Mouse (Mus musculus) hindbrain, postnatal 0 days (tissue): ENCODE results near the gene Vamp5. TPM values are rescaled to one million over a fixed set of nuclear protein-coding genes. Genes with fewer than 3 reads are reported as not detected.

Experiments used
- ATAC-seq: fragments of 200-750 bp; cut with Nextera tagmentation; 2 replicates; pipeline ENCODE4 v1.8.0; 2017; ENCODE audit warnings: mild to moderate bottlenecking, moderate TSS enrichment, moderate library complexity
- DNase-seq: peaks from one replicate; pipeline ENCODE4 v3.0.0-alpha.2; 2015; ENCODE audit warnings: low spot score
- H3K27ac ChIP-seq: fragments of 300-500 bp; sonication (generic); 2 replicates; pipeline ENCODE4 v1.5.1; 2014; ENCODE audit warnings: mild to moderate bottlenecking
- H3K27me3 ChIP-seq: fragments of 300-500 bp; sonication (generic); 2 replicates; pipeline ENCODE4 v1.6.1; 2014; ENCODE audit warnings: low read length, mixed read lengths; ENCODE audit not compliant: insufficient read depth
- H3K36me3 ChIP-seq: fragments of 300-500 bp; sonication (generic); 2 replicates; pipeline ENCODE4 v1.6.1; 2014; ENCODE audit warnings: low read length, mixed read lengths; ENCODE audit not compliant: insufficient read depth
- H3K4me1 ChIP-seq: fragments of 300-500 bp; sonication (generic); 2 replicates; pipeline ENCODE4 v1.6.1; 2014; ENCODE audit warnings: antibody characterized with exemption, low read length, mixed read lengths; ENCODE audit not compliant: insufficient read depth
- H3K4me2 ChIP-seq: fragments of 300-500 bp; sonication (generic); 2 replicates; pipeline ENCODE4 v1.6.1; 2014; ENCODE audit warnings: low read depth, mild to moderate bottlenecking, low read length, moderate library complexity, mixed read lengths
- H3K4me3 ChIP-seq: fragments of 300-500 bp; sonication (generic); 2 replicates; pipeline ENCODE4 v1.5.1; 2014; ENCODE audit warnings: low read length
- H3K9ac ChIP-seq: fragments of 300-500 bp; sonication (generic); replicated peaks from 2 replicates; pipeline ENCODE4 v1.6.1; 2014; ENCODE audit warnings: mild to moderate bottlenecking, low read length, moderate library complexity, mixed read lengths
- H3K9me3 ChIP-seq: fragments of 300-500 bp; sonication (generic); 2 replicates; pipeline ENCODE4 v1.6.1; 2016; ENCODE audit warnings: low read length, mixed read lengths
- CTCF ChIP-seq: IDR thresholded peaks from 2 replicates; pipeline ENCODE4 v1.5.1; 2016; ENCODE audit warnings: antibody characterized with exemption, control low read depth, low read depth
- WGBS: fragments of 180-500 bp; shearing (Covaris S2); extraction: QIAGEN DNeasy Blood & Tissue Kit; methylation state at CpG from one replicate; pipeline ENCODE4 v1.1.7; 2014; 5-methylcytosine and 5-hydroxymethylcytosine counted together
- polyA plus RNA-seq: library from polyadenylated mRNA; unstranded; fragments of >200 nt; fragmentation: Nextera tagmentation; extraction: Ambion mirVana; gene quantifications from 2 replicates; pipeline ENCODE4 v1.2.1, GENCODE M21; 2015
- total RNA-seq: library from RNA; depleted of rRNA; stranded (reverse); fragments of >200 nt; gene quantifications from 2 replicates; pipeline ENCODE4 v1.2.3, GENCODE M21; 2014

Gene Vamp5
- total and polyA plus RNA-seq, 2 experiments from 2014 or later = 12.9 to 20.0 TPM

- Histone ChIP-seq H3K4me2 (peak overlapping the region; percentile 96), H3K4me1 (peaks cover 13% of the 10 kb centered on the region), H3K27ac (no peak overlapping the region), H3K9me3 (no peaks in the 10 kb centered on the region), H3K36me3 (peaks cover 13% of the 10 kb centered on the region), H3K27me3 (no peaks in the 10 kb centered on the region), H3K9ac (peak overlapping the region; percentile 70), H3K4me3 (peak overlapping the region; percentile 71)
- WGBS = 66% methylated on average over 5 of the region's 5 CpGs
- no peak for TF ChIP-seq CTCF
- ATAC-seq (no peak), DNase-seq (no peak)
Observed at GRCm38 (mm10) chr6:72361121-72361551, 19.1 kb downstream of the Vamp5 start.

- peaks cover 13% of the 10 kb centered on the region for H3K36me3 ChIP-seq
- H3K4me2 ChIP-seq = no peak overlapping the region
- H3K27me3 ChIP-seq = no peaks in the 10 kb centered on the region
- no peak overlapping the region for H3K27ac ChIP-seq
- WGBS = 50% methylated on average over 7 of the region's 7 CpGs
- TF ChIP-seq CTCF = no peak
- no peak for ATAC-seq
- no peaks in the 10 kb centered on the region for H3K9me3 ChIP-seq
- no peak overlapping the region for H3K9ac ChIP-seq
- H3K4me3 ChIP-seq = no peak overlapping the region
- peaks cover 15% of the 10 kb centered on the region for H3K4me1 ChIP-seq
- no peak for DNase-seq
Observed at GRCm38 (mm10) chr6:72360599-72360935, 19.7 kb downstream of the Vamp5 start.

DNA sequence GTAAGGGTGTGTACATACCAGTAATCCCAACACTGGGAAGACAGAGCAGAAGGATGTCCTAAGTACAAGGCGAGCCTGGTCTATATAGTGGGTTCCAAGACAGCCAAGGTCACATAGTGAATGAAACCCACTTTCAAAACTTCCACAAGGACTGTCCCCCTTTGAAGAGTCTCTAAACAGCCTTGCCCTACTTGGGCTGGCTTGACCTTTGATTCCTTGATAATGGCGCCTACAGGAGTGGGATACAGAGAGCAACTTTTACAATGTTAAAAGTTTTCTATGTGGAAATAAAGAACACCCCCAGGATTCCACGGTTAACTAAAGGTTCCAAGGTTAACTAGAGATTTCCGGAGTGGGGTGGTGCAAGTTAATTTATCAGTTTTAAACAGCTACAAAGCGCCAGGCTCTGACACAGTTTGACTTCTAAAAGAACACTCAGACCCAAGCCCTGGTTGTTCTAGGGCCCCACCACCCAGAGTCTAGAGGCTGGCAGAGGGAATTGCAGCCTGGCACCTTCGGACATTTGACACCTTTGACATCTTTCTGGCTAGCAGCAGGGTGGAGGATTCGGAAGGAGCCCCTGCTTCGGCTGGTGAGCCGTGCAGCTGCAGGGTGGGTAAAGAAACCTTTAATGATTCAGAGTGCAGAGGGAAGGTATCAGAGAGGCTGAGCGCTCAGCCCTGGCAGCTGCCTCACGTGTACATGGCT lies 20.2 kb downstream of the Vamp5 start:
- Histone ChIP-seq H3K36me3 (peaks cover 13% of the 10 kb centered on the region), H3K9ac (no peak overlapping the region), H3K9me3 (no peaks in the 10 kb centered on the region), H3K27me3 (no peaks in the 10 kb centered on the region), H3K4me1 (peaks cover 15% of the 10 kb centered on the region), H3K4me3 (no peak overlapping the region), H3K27ac (no peak overlapping the region), H3K4me2 (no peak overlapping the region)
- ATAC-seq (no peak), DNase-seq (no peak)
- no peak for TF ChIP-seq CTCF
- 73% methylated on average over 11 of the region's 11 CpGs for WGBS

GRCm38 (mm10) chr6:72359343-72359742 lies 20.9 kb downstream of the Vamp5 start:
- no peaks in the 10 kb centered on the region for H3K27me3 ChIP-seq
- no peak for ATAC-seq
- DNase-seq = no peak
- 65% methylated on average over 2 of the region's 2 CpGs for WGBS
- no peaks in the 10 kb centered on the region for H3K9me3 ChIP-seq
- no peak overlapping the region for H3K4me2 ChIP-seq
- H3K9ac ChIP-seq = no peak overlapping the region
- H3K36me3 ChIP-seq = peaks cover 13% of the 10 kb centered on the region
- H3K4me1 ChIP-seq = peaks cover 19% of the 10 kb centered on the region
- H3K27ac ChIP-seq = no peak overlapping the region
- no peak for TF ChIP-seq CTCF
- no peak overlapping the region for H3K4me3 ChIP-seq

- Histone ChIP-seq H3K4me1 (peaks cover 19% of the 10 kb centered on the region), H3K9ac (no peak overlapping the region), H3K36me3 (peaks cover 13% of the 10 kb centered on the region), H3K4me2 (no peak overlapping the region), H3K4me3 (no peak overlapping the region), H3K27me3 (no peaks in the 10 kb centered on the region), H3K27ac (no peak overlapping the region), H3K9me3 (no peaks in the 10 kb centered on the region)
- TF ChIP-seq CTCF = no peak
- ATAC-seq (no peak), DNase-seq (no peak)
- 91% methylated on average over 10 of the region's 10 CpGs for WGBS
Observed at GRCm38 (mm10) chr6:72358086-72358764, 22.0 kb downstream of the Vamp5 start.

DNA sequence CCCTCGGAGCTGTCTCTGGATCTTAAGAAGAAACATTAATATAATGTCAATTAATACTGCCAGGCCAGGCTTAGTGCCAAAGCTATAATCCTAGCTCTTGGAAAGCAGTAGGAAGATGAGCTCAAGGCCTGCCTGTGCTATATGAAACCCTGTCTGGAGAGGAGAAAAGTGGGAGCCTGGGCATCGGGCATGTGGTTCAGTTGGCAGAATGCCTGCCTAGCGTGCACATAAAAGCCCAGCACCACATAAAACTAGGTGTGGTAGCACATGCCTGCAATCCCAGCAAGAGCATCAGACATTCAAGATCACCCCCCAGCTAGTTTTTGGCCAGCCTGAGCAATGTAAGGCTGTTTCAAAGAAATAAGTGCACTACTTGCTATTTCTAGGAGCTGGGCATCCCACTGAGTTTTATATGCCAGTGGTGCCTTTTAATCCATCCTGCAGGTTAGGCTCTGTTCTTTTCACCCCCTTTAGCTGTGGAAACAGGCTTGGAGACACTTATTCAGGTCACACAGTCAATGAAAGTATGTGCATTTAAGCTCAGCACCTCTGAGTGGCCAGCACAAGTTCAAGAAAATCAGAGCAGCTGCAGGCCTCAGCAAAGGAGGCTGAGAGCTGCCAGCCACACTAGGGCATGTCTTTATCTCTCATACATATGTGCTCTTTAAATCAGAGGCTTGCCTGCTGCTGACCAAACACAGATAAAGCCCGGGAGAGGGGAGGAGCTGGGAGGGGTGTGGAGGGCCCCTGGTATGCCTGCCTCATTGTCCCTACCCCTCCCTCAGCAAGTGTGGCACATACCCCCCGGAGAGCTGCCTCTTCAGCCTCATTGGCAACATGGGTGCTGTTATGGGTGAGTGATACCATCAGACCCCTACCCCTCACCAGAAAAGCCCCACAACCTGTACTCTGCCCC lies 22.8 kb downstream of the Vamp5 start:
- Histone ChIP-seq H3K27ac (no peak overlapping the region), H3K4me3 (no peak overlapping the region), H3K4me1 (peaks cover 19% of the 10 kb centered on the region), H3K27me3 (no peaks in the 10 kb centered on the region), H3K36me3 (peaks cover 13% of the 10 kb centered on the region), H3K9me3 (no peaks in the 10 kb centered on the region), H3K4me2 (no peak overlapping the region), H3K9ac (no peak overlapping the region)
- TF ChIP-seq CTCF = no peak
- ATAC-seq (no peak), DNase-seq (no peak)
- WGBS = 58% methylated on average over 5 of the region's 5 CpGs
